ENCODE assay signal across 14 mouse cellular contexts in genomic region chr7:75415166-75415881, GRCm38 (mm10). TPM values are rescaled to one million over a fixed set of nuclear protein-coding genes. Genes with fewer than 3 reads are reported as not detected.
DNase-seq lines count a peak whose midpoint lies in the region; ATAC-seq and TF ChIP-seq lines count a peak whose summit lies in the region.
"Had no signal": no experiment of that assay in that cellular context is flagged by ENCODE, and none has a peak within 500 bp of the region (broad histone marks: within the 10 kb centered on the region; RNA-seq: fewer than 3 reads in every experiment).

No protein-coding gene starts in this region.

- H3K9ac ChIP-seq in lung, postnatal 0 days (replicated peaks; ENCODE audit: low read depth): no peak overlapping the region
- H3K9ac ChIP-seq: kidney, embryonic 15.5 days; neural tube, embryonic 12.5 days had no signal

- no peaks in the 10 kb centered on the region for H3K27me3 ChIP-seq in lung, postnatal 0 days (replicated peaks; ENCODE audit: insufficient read depth, low read length)
- H3K27me3 ChIP-seq: kidney, embryonic 15.5 days; megakaryocyte, embryonic 14.5 days; neural tube, embryonic 12.5 days had no signal

- no peak overlapping the region for H3K4me3 ChIP-seq in lung, postnatal 0 days (ENCODE audit: low read depth, low read length)
- H3K4me3 ChIP-seq: kidney, embryonic 15.5 days; megakaryocyte, embryonic 14.5 days; neural tube, embryonic 12.5 days had no signal

- 22% methylated on average over 4 of the region's 4 CpGs for WGBS in lung, postnatal 0 days

- no peak for TF ChIP-seq CTCF in lung, postnatal 0 days (IDR thresholded peaks at IDR 0.05)

- H3K4me1 ChIP-seq in lung, postnatal 0 days (ENCODE audit: insufficient read depth, low read depth, low read length): no peaks in the 10 kb centered on the region
- H3K4me1 ChIP-seq: neural tube, embryonic 12.5 days had no signal

- peak; percentile 30 to 72 for DNase-seq in adrenal gland, adult (ENCODE audit: inconsistent age in 2 of 2, low spot score in 1 of 2)
- DNase-seq in adrenal gland, adult 8-10 months: no peak
- DNase-seq in 3T3-L1 (ENCODE audit: low read depth, low spot score): peak; percentile 27
- peak; percentile 81 for DNase-seq in lung, postnatal 0 days (ENCODE audit: low spot score)
- no peak for DNase-seq in urinary bladder, postnatal 4 days (ENCODE audit: low spot score in 2 of 2)
- DNase-seq in cerebellum, adult 9-10 months: no peak
- DNase-seq: cerebellum, postnatal 14 days; right cerebral cortex, postnatal 14 days had no signal

- no peaks in the 10 kb centered on the region for H3K36me3 ChIP-seq in lung, postnatal 0 days (ENCODE audit: insufficient read depth, low read length)
- H3K36me3 ChIP-seq: kidney, embryonic 15.5 days; neural tube, embryonic 12.5 days had no signal

- H3K27ac ChIP-seq in lung, postnatal 0 days (ENCODE audit: low read length): peak overlapping the region; percentile 62
- H3K27ac ChIP-seq: kidney, embryonic 15.5 days; neural tube, embryonic 12.5 days had no signal

- H3K9me3 ChIP-seq in lung, postnatal 0 days (ENCODE audit: low read length): no peaks in the 10 kb centered on the region
- H3K9me3 ChIP-seq: kidney, embryonic 15.5 days; megakaryocyte, embryonic 14.5 days; neural tube, embryonic 12.5 days had no signal

- no peak overlapping the region for H3K4me2 ChIP-seq in lung, postnatal 0 days (replicated peaks; ENCODE audit: low read depth, low read length)
- H3K4me2 ChIP-seq: kidney, embryonic 15.5 days; neural tube, embryonic 12.5 days had no signal

- ATAC-seq in inflammation-experienced regulatory T-cells, adult 6 months: peak; percentile 38
- ATAC-seq in lung, postnatal 0 days: peak; percentile 84
- ATAC-seq in megakaryocyte-erythroid progenitor cell, adult 5-6 weeks (replicated peaks; ENCODE audit: low FRiP score, low TSS enrichment, poor library complexity, severe bottlenecking): no peak
- ATAC-seq: forebrain, embryonic 16.5 days had no signal

- peak; percentile 91 for TF ChIP-seq EP300 in lung, postnatal 0 days (IDR thresholded peaks at IDR 0.05)

RNA-seq across cellular contexts. Expression of gene Akap13, which starts 40.0 kb away (rescaled TPM):
- 100 to 1,000 TPM in 2 of 4 experiments, 10 to 100 TPM in 2; 52.8 to 141 (median 95.6) TPM for total RNA-seq in adrenal gland, adult 8-10 months (2022)
- 100 to 1,000 TPM; 228 to 429 (median 340) TPM for polyA plus RNA-seq in inflammation-experienced regulatory T-cells, adult 6 months (2017; shearing (Covaris generic))
- polyA plus RNA-seq in lung, postnatal 0 days (2015; fragmentation: Nextera tagmentation; extraction: Ambion mirVana): 52.9 and 58.5 TPM in 2 replicates
- total RNA-seq in megakaryocyte-erythroid progenitor cell, adult 5-6 weeks (2014; fragmentation: Nextera tagmentation): 74.9 and 87.9 TPM in 2 replicates
- total RNA-seq in megakaryocyte-erythroid progenitor cell, adult 5-6 weeks (2017): 63.3 and 152 TPM in 2 replicates

Comparison
In these comparisons a context has a peak if more than half of its experiments do, and no peak if none do; other contexts are left out.
1. DNase-seq: peak in adrenal gland, adult (2 of 2), 3T3-L1 (single experiment) and lung, postnatal 0 days (single experiment); none in adrenal gland, adult 8-10 months (single experiment), urinary bladder, postnatal 4 days (0 of 2) and cerebellum, adult 9-10 months (single experiment).